Mouse (Mus musculus) thymus, adult 2 months (tissue): ENCODE results near the gene Snap23.

Source experiments
- CTCF ChIP-seq: fragments of 200-500 bp; IDR thresholded peaks from 2 replicates; pipeline ENCODE4 v1.5.1; 2012; ENCODE audit warnings: mild to moderate bottlenecking, control low read depth, low read length, moderate library complexity, borderline replicate concordance; ENCODE audit not compliant: control insufficient read depth, poor library complexity, insufficient read depth; ENCODE audit errors: extremely low read depth
- POLR2A ChIP-seq: fragments of 200-500 bp; IDR thresholded peaks from 2 replicates; pipeline ENCODE4 v1.6.1; 2012; ENCODE audit warnings: mild to moderate bottlenecking, low read length, control low read depth, moderate library complexity; ENCODE audit not compliant: control insufficient read depth, poor library complexity, insufficient read depth; ENCODE audit errors: extremely low read depth

DNA sequence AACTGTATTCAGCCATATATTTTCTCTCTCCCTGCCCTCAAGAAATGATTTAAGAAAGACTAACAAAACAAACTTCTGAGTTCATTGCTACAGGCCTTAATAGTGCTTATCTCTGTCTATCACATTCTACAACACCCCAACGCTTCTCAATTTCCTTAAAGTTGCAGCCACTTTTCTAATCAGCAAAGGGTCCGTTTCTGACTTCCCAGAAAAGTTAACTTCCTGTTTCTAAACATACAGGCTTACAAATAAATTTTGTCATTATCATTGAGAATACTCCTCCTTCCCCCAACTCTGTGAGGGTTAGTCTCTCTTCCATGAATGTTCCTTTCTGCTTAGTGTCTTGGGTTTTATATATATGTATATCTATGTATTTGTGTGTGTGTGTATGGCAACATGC, 2.1 kb upstream of the Snap23 start:
- TF ChIP-seq CTCF, result no peak
- TF ChIP-seq POLR2A, result no peak
